Mouse (Mus musculus) hindbrain, embryonic 15.5 days (tissue): Measurements from ENCODE around the gene Mical2. TPM values are rescaled to one million over a fixed set of nuclear protein-coding genes. Genes with fewer than 3 reads are reported as not detected.
A peak's percentile ranks its signal among the peaks of the same experiment; 100 is the strongest.

Experiments used
- ATAC-seq: fragments of 200-750 bp; cut with Nextera tagmentation; 2 replicates; pipeline ENCODE4 v1.8.0; 2017; ENCODE audit warnings: low read depth, moderate number of reproducible peaks, moderate TSS enrichment; ENCODE audit not compliant: low FRiP score
- H3K27ac ChIP-seq: fragments of 300-500 bp; sonication (generic); replicated peaks from 2 replicates; pipeline ENCODE4 v1.5.1; 2015; ENCODE audit warnings: mild to moderate bottlenecking, inconsistent platforms
- H3K27me3 ChIP-seq: fragments of 300-500 bp; sonication (generic); 2 replicates; pipeline ENCODE4 v1.6.1; 2015; ENCODE audit warnings: control low read depth, inconsistent platforms
- H3K36me3 ChIP-seq: fragments of 300-500 bp; sonication (generic); 2 replicates; pipeline ENCODE4 v1.6.1; 2015; ENCODE audit warnings: control low read depth, inconsistent platforms
- H3K4me1 ChIP-seq: fragments of 300-500 bp; sonication (generic); replicated peaks from 2 replicates; pipeline ENCODE4 v1.6.1; 2015; ENCODE audit warnings: control low read depth, inconsistent platforms
- H3K4me2 ChIP-seq: fragments of 300-500 bp; sonication (generic); 2 replicates; pipeline ENCODE4 v1.6.1; 2015; ENCODE audit warnings: moderate library complexity, mild to moderate bottlenecking, inconsistent platforms
- H3K4me3 ChIP-seq: fragments of 300-500 bp; sonication (generic); 2 replicates; pipeline ENCODE4 v1.5.1; 2015; ENCODE audit warnings: mild to moderate bottlenecking, inconsistent platforms
- H3K9ac ChIP-seq: fragments of 300-500 bp; sonication (generic); 2 replicates; pipeline ENCODE4 v1.6.1; 2015; ENCODE audit warnings: inconsistent platforms
- H3K9me3 ChIP-seq: fragments of 300-500 bp; sonication (generic); 2 replicates; pipeline ENCODE4 v1.6.1; 2016; ENCODE audit warnings: control low read depth, inconsistent platforms
- WGBS: fragments of 180-500 bp; shearing (Covaris S2); methylation state at CpG from one replicate; pipeline ENCODE4 v1.1.7; 2015; 5-methylcytosine and 5-hydroxymethylcytosine counted together
- polyA plus RNA-seq: library from polyadenylated mRNA; unstranded; fragments of >200 nt; fragmentation: Nextera tagmentation; extraction: Ambion mirVana; gene quantifications from 2 replicates; pipeline ENCODE4 v1.2.1, GENCODE M21; 2015

Mical2 gene
- polyA plus RNA-seq, 1 experiment from 2014 or later: 3.8 TPM

- Histone ChIP-seq H3K27ac (no peak overlapping the region), H3K9me3 (no peaks in the 10 kb centered on the region), H3K36me3 (no peaks in the 10 kb centered on the region), H3K4me3 (no peak overlapping the region), H3K27me3 (no peaks in the 10 kb centered on the region), H3K9ac (no peak overlapping the region), H3K4me2 (no peak overlapping the region), H3K4me1 (peaks cover 22% of the 10 kb centered on the region)
- peak; percentile 70; the same call in 1 of the 2 replicates for ATAC-seq
- 18% methylated on average over 5 of the region's 5 CpGs for WGBS
Measured at GRCm38 (mm10) chr7:112272692-112273091, 47.0 kb downstream of the Mical2 start.

GRCm38 (mm10) chr7:112273451-112273850 lies 47.8 kb downstream of the Mical2 start:
- Histone ChIP-seq H3K36me3 (no peaks in the 10 kb centered on the region), H3K27me3 (no peaks in the 10 kb centered on the region), H3K4me1 (peaks cover 22% of the 10 kb centered on the region), H3K4me3 (no peak overlapping the region), H3K9ac (no peak overlapping the region), H3K27ac (no peak overlapping the region), H3K9me3 (no peaks in the 10 kb centered on the region), H3K4me2 (no peak overlapping the region)
- WGBS: 67% methylated on average over 6 of the region's 6 CpGs
- ATAC-seq: no peak

GRCm38 (mm10) chr7:112274611-112275010 lies 49.0 kb downstream of the Mical2 start:
- Histone ChIP-seq H3K27me3 (no peaks in the 10 kb centered on the region), H3K4me2 (no peak overlapping the region), H3K4me3 (no peak overlapping the region), H3K27ac (no peak overlapping the region), H3K9ac (no peak overlapping the region), H3K36me3 (no peaks in the 10 kb centered on the region), H3K4me1 (peaks cover 22% of the 10 kb centered on the region), H3K9me3 (no peaks in the 10 kb centered on the region)
- ATAC-seq: no peak; the same call in 1 of the 2 replicates
- WGBS: 39% methylated on average over 2 of the region's 2 CpGs

GRCm38 (mm10) chr7:112275093-112275492 lies 49.4 kb downstream of the Mical2 start:
- no peak for ATAC-seq
- H3K4me3 ChIP-seq: no peak overlapping the region
- H3K36me3 ChIP-seq: no peaks in the 10 kb centered on the region
- H3K9me3 ChIP-seq: no peaks in the 10 kb centered on the region
- H3K27ac ChIP-seq: no peak overlapping the region
- peaks cover 22% of the 10 kb centered on the region for H3K4me1 ChIP-seq
- H3K27me3 ChIP-seq: no peaks in the 10 kb centered on the region
- no peak overlapping the region for H3K4me2 ChIP-seq
- WGBS: 70% methylated on average over 3 of the region's 3 CpGs
- no peak overlapping the region for H3K9ac ChIP-seq

- no peak overlapping the region for H3K27ac ChIP-seq
- no peaks in the 10 kb centered on the region for H3K27me3 ChIP-seq
- H3K4me2 ChIP-seq: no peak overlapping the region
- 40% methylated on average over 2 of the region's 2 CpGs for WGBS
- no peak overlapping the region for H3K9ac ChIP-seq
- H3K4me1 ChIP-seq: peaks cover 18% of the 10 kb centered on the region
- H3K4me3 ChIP-seq: no peak overlapping the region
- H3K9me3 ChIP-seq: no peaks in the 10 kb centered on the region
- ATAC-seq: no peak
- H3K36me3 ChIP-seq: no peaks in the 10 kb centered on the region
Measured at GRCm38 (mm10) chr7:112275883-112276282, 50.2 kb downstream of the Mical2 start.

- Histone ChIP-seq H3K36me3 (no peaks in the 10 kb centered on the region), H3K4me2 (no peak overlapping the region), H3K4me3 (no peak overlapping the region), H3K9ac (no peak overlapping the region), H3K9me3 (no peaks in the 10 kb centered on the region), H3K27me3 (no peaks in the 10 kb centered on the region), H3K4me1 (peaks cover 12% of the 10 kb centered on the region; the same call in 1 of the 2 replicates), H3K27ac (no peak overlapping the region)
- WGBS: 94% methylated on average over 4 of the region's 4 CpGs
- ATAC-seq: no peak
Measured at GRCm38 (mm10) chr7:112276823-112277222, 51.2 kb downstream of the Mical2 start.

- ATAC-seq: no peak
- Histone ChIP-seq H3K4me1 (peaks cover 3% of the 10 kb centered on the region; the same call in 1 of the 2 replicates), H3K27ac (no peak overlapping the region), H3K4me2 (no peak overlapping the region), H3K27me3 (no peaks in the 10 kb centered on the region), H3K9me3 (no peaks in the 10 kb centered on the region), H3K9ac (no peak overlapping the region), H3K36me3 (no peaks in the 10 kb centered on the region), H3K4me3 (no peak overlapping the region)
- WGBS: 66% methylated on average over 4 of the region's 4 CpGs
Measured at GRCm38 (mm10) chr7:112278648-112279047, 53.0 kb downstream of the Mical2 start.

GRCm38 (mm10) chr7:112280474-112280873 lies 54.8 kb downstream of the Mical2 start:
- H3K4me1 ChIP-seq: 0 out of 2 replicates have a peak, but pooled peaks cover 3% of the 10 kb centered on the region
- H3K4me2 ChIP-seq: no peak overlapping the region
- no peaks in the 10 kb centered on the region for H3K27me3 ChIP-seq
- H3K36me3 ChIP-seq: no peaks in the 10 kb centered on the region
- no peaks in the 10 kb centered on the region for H3K9me3 ChIP-seq
- 42% methylated on average over 3 of the region's 3 CpGs for WGBS
- no peak for ATAC-seq
- no peak overlapping the region for H3K27ac ChIP-seq
- H3K9ac ChIP-seq: no peak overlapping the region
- no peak overlapping the region for H3K4me3 ChIP-seq

- ATAC-seq: no peak
- no peaks in the 10 kb centered on the region for H3K36me3 ChIP-seq
- H3K9ac ChIP-seq: no peak overlapping the region
- WGBS: 77% methylated on average over 9 of the region's 9 CpGs
- no peaks in the 10 kb centered on the region for H3K4me1 ChIP-seq
- no peak overlapping the region for H3K27ac ChIP-seq
- no peaks in the 10 kb centered on the region for H3K27me3 ChIP-seq
- no peak overlapping the region for H3K4me3 ChIP-seq
- no peak overlapping the region for H3K4me2 ChIP-seq
- no peaks in the 10 kb centered on the region for H3K9me3 ChIP-seq
Measured at GRCm38 (mm10) chr7:112283606-112284310, 58.1 kb downstream of the Mical2 start.

GRCm38 (mm10) chr7:112285573-112285972 lies 59.9 kb downstream of the Mical2 start:
- no peak overlapping the region for H3K27ac ChIP-seq
- WGBS: 93% methylated on average over 8 of the region's 8 CpGs
- no peak for ATAC-seq
- no peaks in the 10 kb centered on the region for H3K9me3 ChIP-seq
- no peak overlapping the region for H3K9ac ChIP-seq
- H3K4me1 ChIP-seq: no peaks in the 10 kb centered on the region
- no peaks in the 10 kb centered on the region for H3K36me3 ChIP-seq
- H3K4me3 ChIP-seq: no peak overlapping the region
- no peak overlapping the region for H3K4me2 ChIP-seq
- no peaks in the 10 kb centered on the region for H3K27me3 ChIP-seq

GRCm38 (mm10) chr7:112288352-112289107 lies 62.9 kb downstream of the Mical2 start:
- H3K27me3 ChIP-seq: no peaks in the 10 kb centered on the region
- H3K9me3 ChIP-seq: no peaks in the 10 kb centered on the region
- H3K4me3 ChIP-seq: no peak overlapping the region
- WGBS: 95% methylated on average over 5 of the region's 5 CpGs
- H3K4me1 ChIP-seq: no peaks in the 10 kb centered on the region
- H3K36me3 ChIP-seq: no peaks in the 10 kb centered on the region
- H3K27ac ChIP-seq: no peak overlapping the region
- no peak for ATAC-seq
- no peak overlapping the region for H3K4me2 ChIP-seq
- no peak overlapping the region for H3K9ac ChIP-seq

- ATAC-seq: no peak
- Histone ChIP-seq H3K27ac (no peak overlapping the region), H3K36me3 (no peaks in the 10 kb centered on the region), H3K9me3 (no peaks in the 10 kb centered on the region), H3K4me3 (no peak overlapping the region), H3K27me3 (no peaks in the 10 kb centered on the region), H3K4me2 (no peak overlapping the region), H3K9ac (no peak overlapping the region), H3K4me1 (no peaks in the 10 kb centered on the region)
- 81% methylated on average over 5 of the region's 5 CpGs for WGBS
Measured at GRCm38 (mm10) chr7:112289514-112289913, 63.9 kb downstream of the Mical2 start.
